Mouse (Mus musculus): ENCODE data around the gene Acvrl1.

DNA sequence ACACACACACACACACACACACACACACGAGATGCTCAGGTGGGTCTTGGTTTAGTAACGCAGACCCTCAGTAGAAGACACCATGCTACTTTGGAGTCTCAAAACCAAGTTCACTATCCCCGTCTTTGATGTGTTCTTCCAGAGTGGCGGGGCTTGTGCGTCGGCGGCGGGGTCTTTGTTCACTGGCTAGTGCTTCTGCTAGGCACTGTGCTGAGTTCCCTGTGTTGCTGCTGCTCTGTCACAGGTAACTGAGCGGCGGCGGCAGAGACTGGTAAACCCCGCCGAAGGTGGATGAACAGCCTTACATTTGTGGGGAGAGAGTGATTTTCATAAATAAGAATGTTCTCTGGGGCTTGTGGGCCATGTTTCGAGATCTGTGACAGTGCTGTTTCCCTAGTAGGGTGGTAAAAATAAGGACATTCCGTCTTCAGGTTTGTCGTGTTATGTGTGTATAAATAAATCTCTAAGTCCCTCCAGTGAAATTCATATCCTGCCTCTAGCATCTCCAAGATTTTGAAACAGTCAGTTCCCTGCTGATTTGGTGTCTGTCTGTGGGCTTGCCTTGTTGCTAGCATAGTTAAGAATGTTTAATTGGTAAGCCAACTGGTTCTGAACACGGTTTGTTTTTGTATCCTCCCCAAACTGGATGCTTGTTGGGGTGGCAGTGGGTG, 47.4 kb downstream of the Acvrl1 start:
- no peak for TF ChIP-seq CTCF (conservative IDR thresholded peaks at IDR 0.05; ENCODE audit: low read length)
- TF ChIP-seq NANOG (IDR thresholded peaks at IDR 0.05; ENCODE audit: borderline replicate concordance, low read length) = no peak

Measured in E14TG2a.4 (cell line).